Mouse (Mus musculus) forebrain, embryonic 11.5 days (tissue): ENCODE measurements around the gene Csmd2. TPM values are rescaled to one million over a fixed set of nuclear protein-coding genes. Genes with fewer than 3 reads are reported as not detected.

Experiments
- ATAC-seq: fragments of 200-750 bp; cut with Nextera tagmentation; replicated peaks from 2 replicates; pipeline ENCODE4 v1.8.0; 2017; ENCODE audit warnings: moderate TSS enrichment; ENCODE audit not compliant: low FRiP score
- DNase-seq: peaks from one replicate; pipeline ENCODE4 v3.0.0-alpha.2; 2017; ENCODE audit warnings: low spot score
- H3K27ac ChIP-seq: fragments of 300-500 bp; sonication (generic); 2 replicates; pipeline ENCODE4 v1.5.1; 2014; ENCODE audit warnings: low read depth, low read length
- H3K27me3 ChIP-seq: fragments of 300-500 bp; sonication (generic); 2 replicates; pipeline ENCODE4 v1.6.1; 2014; ENCODE audit warnings: mild to moderate bottlenecking, low read length, mixed read lengths; ENCODE audit not compliant: control insufficient read depth, insufficient read depth
- H3K36me3 ChIP-seq: fragments of 300-500 bp; sonication (generic); 2 replicates; pipeline ENCODE4 v1.6.1; 2014; ENCODE audit warnings: mild to moderate bottlenecking, low read length, moderate library complexity, mixed read lengths; ENCODE audit not compliant: control insufficient read depth, insufficient read depth
- H3K4me1 ChIP-seq: fragments of 300-500 bp; sonication (generic); replicated peaks from 2 replicates; pipeline ENCODE4 v1.6.1; 2014; ENCODE audit warnings: low read length, mixed read lengths; ENCODE audit not compliant: control insufficient read depth, insufficient read depth
- H3K4me2 ChIP-seq: fragments of 300-500 bp; sonication (generic); 2 replicates; pipeline ENCODE4 v1.6.1; 2014; ENCODE audit warnings: low read depth, mild to moderate bottlenecking, low read length, moderate library complexity, mixed read lengths; ENCODE audit not compliant: severe bottlenecking
- H3K4me3 ChIP-seq: fragments of 300-500 bp; sonication (generic); 2 replicates; pipeline ENCODE4 v1.5.1; 2014; ENCODE audit warnings: low read depth, low read length
- H3K9ac ChIP-seq: fragments of 300-500 bp; sonication (generic); 2 replicates; pipeline ENCODE4 v1.6.1; 2014; ENCODE audit warnings: low read length
- H3K9me3 ChIP-seq: fragments of 300-500 bp; sonication (generic); 2 replicates; pipeline ENCODE4 v1.6.1; 2016; ENCODE audit warnings: low read length, mixed read lengths; ENCODE audit not compliant: control insufficient read depth
- WGBS: fragments of 180-500 bp; shearing (Covaris S2); extraction: QIAGEN DNeasy Blood & Tissue Kit; methylation state at CpG from one replicate; pipeline ENCODE4 v1.1.7; 2014; 5-methylcytosine and 5-hydroxymethylcytosine counted together
- polyA plus RNA-seq: library from polyadenylated mRNA; unstranded; fragments of >200 nt; fragmentation: Nextera tagmentation; extraction: Ambion mirVana; gene quantifications from 2 replicates; pipeline ENCODE4 v1.2.1, GENCODE M21; 2014

Gene Csmd2
- polyA plus RNA-seq, 1 experiment from 2014 or later = 1.3 TPM

- Histone ChIP-seq H3K9me3 (no peaks in the 10 kb centered on the region), H3K4me2 (no peak overlapping the region), H3K4me1 (peaks cover 18% of the 10 kb centered on the region), H3K27ac (no peak overlapping the region), H3K4me3 (no peak overlapping the region), H3K36me3 (no peaks in the 10 kb centered on the region), H3K27me3 (peaks cover 30% of the 10 kb centered on the region), H3K9ac (no peak overlapping the region)
- WGBS = 84% methylated on average over 2 of the region's 2 CpGs
- ATAC-seq (no peak), DNase-seq (no peak)
Measured at GRCm38 (mm10) chr4:127984426-127984825, 3.2 kb upstream of the Csmd2 start.

- Histone ChIP-seq H3K36me3 (no peaks in the 10 kb centered on the region), H3K4me2 (peak overlapping the region; percentile 45; the same call in 1 of the 2 replicates), H3K4me1 (peaks cover 16% of the 10 kb centered on the region), H3K27ac (no peak overlapping the region), H3K4me3 (no peak overlapping the region; the same call in 1 of the 2 replicates), H3K9me3 (no peaks in the 10 kb centered on the region), H3K9ac (no peak overlapping the region), H3K27me3 (peaks cover 36% of the 10 kb centered on the region)
- DNase-seq = no peak
- ATAC-seq = no peak
- WGBS = 6% methylated on average over 10 of the region's 10 CpGs
Measured at GRCm38 (mm10) chr4:127985874-127986273, 1.8 kb upstream of the Csmd2 start.

GRCm38 (mm10) chr4:127986491-127987075, 1.1 kb upstream of the Csmd2 start:
- 2% methylated on average over 25 of the region's 25 CpGs for WGBS
- peak overlapping the region; percentile 45 for H3K4me2 ChIP-seq
- peak; percentile 69 for DNase-seq
- peak; percentile 35; the same call in 1 of the 2 replicates for ATAC-seq
- H3K27me3 ChIP-seq = peaks cover 36% of the 10 kb centered on the region
- peak overlapping the region; percentile 39 for H3K9ac ChIP-seq
- no peaks in the 10 kb centered on the region for H3K36me3 ChIP-seq
- H3K4me3 ChIP-seq = peak overlapping the region; percentile 20; the same call in 1 of the 2 replicates
- H3K9me3 ChIP-seq = no peaks in the 10 kb centered on the region
- H3K27ac ChIP-seq = no peak overlapping the region
- H3K4me1 ChIP-seq = peaks cover 9% of the 10 kb centered on the region

- H3K27ac ChIP-seq = no peak overlapping the region
- H3K9me3 ChIP-seq = no peaks in the 10 kb centered on the region
- DNase-seq = no peak
- peak overlapping the region; percentile 67; the same call in 1 of the 2 replicates for H3K9ac ChIP-seq
- H3K27me3 ChIP-seq = peaks cover 36% of the 10 kb centered on the region
- no peak for ATAC-seq
- peak overlapping the region; percentile 54 for H3K4me3 ChIP-seq
- 2% methylated on average over 10 of the region's 10 CpGs for WGBS
- H3K4me2 ChIP-seq = peak overlapping the region; percentile 92
- peaks cover 9% of the 10 kb centered on the region for H3K4me1 ChIP-seq
- H3K36me3 ChIP-seq = no peaks in the 10 kb centered on the region
Measured at GRCm38 (mm10) chr4:127987270-127987669, 387 bp upstream of the Csmd2 start.

- DNase-seq (peak; percentile 56), ATAC-seq (no peak)
- Histone ChIP-seq H3K4me1 (peaks cover 9% of the 10 kb centered on the region), H3K4me2 (peak overlapping the region; percentile 92), H3K9me3 (no peaks in the 10 kb centered on the region), H3K27me3 (peaks cover 36% of the 10 kb centered on the region), H3K27ac (no peak overlapping the region), H3K4me3 (peak overlapping the region; percentile 54), H3K9ac (peak overlapping the region; percentile 67), H3K36me3 (no peaks in the 10 kb centered on the region)
- 1% methylated on average over 39 of the region's 39 CpGs for WGBS
Measured at GRCm38 (mm10) chr4:127988526-127989180, 996 bp downstream of the Csmd2 start.

GRCm38 (mm10) chr4:127989347-127989995, 1.8 kb downstream of the Csmd2 start:
- DNase-seq (peak; percentile 63), ATAC-seq (no peak)
- H3K4me2 ChIP-seq = peak overlapping the region; percentile 92; the same call in 1 of the 2 replicates
- H3K9ac ChIP-seq = peak overlapping the region; percentile 67; the same call in 1 of the 2 replicates
- peak overlapping the region; percentile 54; the same call in 1 of the 2 replicates for H3K4me3 ChIP-seq
- WGBS = 8% methylated on average over 18 of the region's 18 CpGs
- no peaks in the 10 kb centered on the region for H3K36me3 ChIP-seq
- peaks cover 34% of the 10 kb centered on the region for H3K27me3 ChIP-seq
- H3K27ac ChIP-seq = no peak overlapping the region
- H3K9me3 ChIP-seq = no peaks in the 10 kb centered on the region
- H3K4me1 ChIP-seq = peaks cover 9% of the 10 kb centered on the region

- Histone ChIP-seq H3K4me3 (no peak overlapping the region), H3K9me3 (no peaks in the 10 kb centered on the region), H3K9ac (no peak overlapping the region), H3K27ac (no peak overlapping the region), H3K4me1 (no peaks in the 10 kb centered on the region), H3K27me3 (no peaks in the 10 kb centered on the region), H3K36me3 (no peaks in the 10 kb centered on the region), H3K4me2 (no peak overlapping the region)
- DNase-seq (no peak), ATAC-seq (no peak)
- WGBS = 78% methylated on average over 3 of the region's 3 CpGs
Measured at GRCm38 (mm10) chr4:127999281-127999680, 11.6 kb downstream of the Csmd2 start.

GRCm38 (mm10) chr4:128002638-128003101, 15.0 kb downstream of the Csmd2 start:
- no peak for ATAC-seq
- Histone ChIP-seq H3K9me3 (no peaks in the 10 kb centered on the region), H3K27me3 (no peaks in the 10 kb centered on the region), H3K9ac (no peak overlapping the region), H3K4me2 (no peak overlapping the region), H3K36me3 (no peaks in the 10 kb centered on the region), H3K4me3 (no peak overlapping the region), H3K4me1 (no peaks in the 10 kb centered on the region), H3K27ac (no peak overlapping the region)
- WGBS = 89% methylated on average over 4 of the region's 4 CpGs
- DNase-seq = no peak
